Mouse (Mus musculus) embryonic facial prominence, embryonic 13.5 days (tissue): Measurements from ENCODE around the gene Itgb2. TPM values are rescaled to one million over a fixed set of nuclear protein-coding genes. Genes with fewer than 3 reads are reported as not detected.

Experiments
- ATAC-seq: fragments of 200-750 bp; cut with Nextera tagmentation; 2 replicates; pipeline ENCODE4 v1.8.0; 2017; ENCODE audit warnings: low read depth; ENCODE audit not compliant: insufficient number of reproducible peaks, insufficient read depth, low FRiP score, low TSS enrichment
- H3K27ac ChIP-seq: fragments of 300-500 bp; sonication (generic); 2 replicates; pipeline ENCODE4 v1.5.1; 2015; ENCODE audit warnings: moderate library complexity, mild to moderate bottlenecking, inconsistent platforms
- H3K27me3 ChIP-seq: fragments of 300-500 bp; sonication (generic); 2 replicates; pipeline ENCODE4 v1.6.1; 2015; ENCODE audit warnings: mild to moderate bottlenecking, inconsistent platforms
- H3K36me3 ChIP-seq: fragments of 300-500 bp; sonication (generic); 2 replicates; pipeline ENCODE4 v1.6.1; 2015; ENCODE audit warnings: mild to moderate bottlenecking, inconsistent platforms
- H3K4me1 ChIP-seq: fragments of 300-500 bp; sonication (generic); 2 replicates; pipeline ENCODE4 v1.6.1; 2015; ENCODE audit warnings: inconsistent platforms
- H3K4me2 ChIP-seq: fragments of 300-500 bp; sonication (generic); 2 replicates; pipeline ENCODE4 v1.6.1; 2015; ENCODE audit warnings: moderate library complexity, mild to moderate bottlenecking, inconsistent platforms
- H3K4me3 ChIP-seq: fragments of 300-500 bp; sonication (generic); 2 replicates; pipeline ENCODE4 v1.5.1; 2015; ENCODE audit warnings: mild to moderate bottlenecking, inconsistent platforms
- H3K9ac ChIP-seq: fragments of 300-500 bp; sonication (generic); 2 replicates; pipeline ENCODE4 v1.6.1; 2015; ENCODE audit warnings: mild to moderate bottlenecking, inconsistent platforms
- H3K9me3 ChIP-seq: fragments of 300-500 bp; sonication (generic); 2 replicates; pipeline ENCODE4 v1.6.1; 2016; ENCODE audit warnings: inconsistent platforms
- WGBS: fragments of 180-500 bp; shearing (Covaris S2); methylation state at CpG from one replicate; pipeline ENCODE4 v1.1.7; 2015; ENCODE audit warnings: mixed read lengths; 5-methylcytosine and 5-hydroxymethylcytosine counted together
- polyA plus RNA-seq: library from polyadenylated mRNA; unstranded; fragments of >200 nt; fragmentation: Nextera tagmentation; extraction: Ambion mirVana; gene quantifications from 2 replicates; pipeline ENCODE4 v1.2.1, GENCODE M21; 2015

The Itgb2 gene
- polyA plus RNA-seq, 1 experiment from 2014 or later, result 1.3 TPM

DNA sequence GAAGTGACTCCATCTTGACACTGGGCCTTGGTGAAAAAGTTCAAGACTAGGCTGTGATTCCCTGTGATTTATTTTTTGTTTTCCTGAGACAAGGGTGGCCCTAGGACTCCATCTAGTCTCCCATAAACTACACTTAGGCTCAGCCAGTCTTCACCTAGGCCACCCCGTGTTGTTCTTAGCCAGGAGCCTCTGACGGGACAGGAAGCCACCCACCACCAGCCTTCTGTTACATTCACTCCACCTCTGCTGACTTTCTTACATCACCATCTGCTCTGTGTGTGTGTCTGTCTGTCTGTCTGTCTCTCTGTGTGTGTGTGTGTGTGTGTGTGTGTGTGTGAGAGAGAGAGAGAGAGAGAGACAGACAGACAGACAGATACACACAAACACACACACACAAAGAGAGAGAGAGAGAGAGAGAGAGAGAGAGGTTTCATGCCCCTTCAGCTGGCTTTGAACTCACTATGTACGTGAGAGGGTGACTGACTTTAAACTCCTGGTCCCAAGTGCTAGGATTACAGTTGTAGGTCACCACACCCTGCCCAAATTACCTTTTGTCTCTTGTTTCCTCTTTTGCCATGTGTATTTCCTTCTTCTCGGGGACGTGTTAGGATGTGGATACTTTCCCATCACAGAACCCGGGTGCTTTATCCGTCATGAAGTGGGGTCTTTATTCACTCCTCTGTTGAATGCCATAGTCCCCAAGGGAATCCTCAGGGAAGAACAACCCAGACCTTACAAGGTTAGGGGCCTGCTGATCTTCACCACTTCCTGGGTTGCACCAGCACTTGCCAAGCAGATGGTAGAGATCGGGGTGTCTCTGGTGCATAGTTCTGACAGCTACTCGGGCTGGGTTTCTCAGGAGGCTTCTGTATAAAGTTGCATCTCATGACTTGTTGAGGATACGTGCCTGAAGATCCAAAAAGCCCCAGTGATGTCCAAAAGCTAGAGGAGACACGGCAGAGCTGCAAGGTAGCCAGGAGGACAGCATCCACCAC is 7.5 kb downstream of the Itgb2 start:
- no peak overlapping the region for H3K4me2 ChIP-seq
- 83% methylated on average over 11 of the region's 11 CpGs for WGBS

GRCm38 (mm10) chr10:77539320-77539945 is 9.4 kb downstream of the Itgb2 start:
- Histone ChIP-seq H3K27ac (no peak overlapping the region), H3K9ac (no peak overlapping the region), H3K36me3 (no peaks in the 10 kb centered on the region), H3K4me2 (no peak overlapping the region), H3K27me3 (no peaks in the 10 kb centered on the region), H3K4me1 (no peaks in the 10 kb centered on the region), H3K4me3 (no peak overlapping the region), H3K9me3 (no peaks in the 10 kb centered on the region)
- ATAC-seq, result no peak
- 73% methylated on average over 7 of the region's 7 CpGs for WGBS

More for the DNA sequence above, 7.5 kb downstream of the Itgb2 start:
- Histone ChIP-seq H3K9me3 (no peaks in the 10 kb centered on the region), H3K4me3 (no peak overlapping the region), H3K27ac (no peak overlapping the region), H3K9ac (no peak overlapping the region), H3K4me1 (no peaks in the 10 kb centered on the region), H3K36me3 (no peaks in the 10 kb centered on the region), H3K27me3 (no peaks in the 10 kb centered on the region)
- ATAC-seq, result no peak

DNA sequence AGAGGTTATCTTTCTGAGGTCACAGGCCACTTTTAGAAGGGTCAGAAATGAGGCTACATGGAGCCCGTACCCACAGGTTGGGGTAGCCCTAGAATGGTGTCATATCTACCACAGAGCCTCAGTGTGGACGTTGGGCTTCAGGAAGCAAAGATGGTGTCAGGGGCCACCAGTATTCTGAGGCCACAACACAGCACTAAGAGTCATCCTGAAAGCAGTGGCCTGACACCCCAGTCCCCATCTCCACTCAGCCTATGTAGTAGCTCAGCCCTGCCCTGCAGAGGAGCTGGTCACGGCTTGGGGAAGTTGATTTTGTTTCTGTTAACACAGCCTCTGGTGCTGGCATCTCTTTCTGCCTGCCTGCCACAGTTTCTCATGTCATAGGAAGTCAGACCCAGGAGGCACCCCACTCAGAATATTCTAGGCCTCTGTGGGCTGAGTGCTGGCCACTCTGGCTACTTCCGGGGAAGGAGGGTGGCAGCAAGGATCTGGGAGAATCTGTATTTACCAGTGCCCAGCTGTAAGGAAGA is 10.6 kb downstream of the Itgb2 start:
- H3K36me3 ChIP-seq, result no peaks in the 10 kb centered on the region
- WGBS, result 80% methylated on average over 4 of the region's 4 CpGs
- no peaks in the 10 kb centered on the region for H3K4me1 ChIP-seq
- H3K27me3 ChIP-seq, result no peaks in the 10 kb centered on the region
- no peak for ATAC-seq
- no peak overlapping the region for H3K4me2 ChIP-seq
- H3K27ac ChIP-seq, result no peak overlapping the region
- H3K4me3 ChIP-seq, result no peak overlapping the region
- no peak overlapping the region for H3K9ac ChIP-seq
- H3K9me3 ChIP-seq, result no peaks in the 10 kb centered on the region

DNA sequence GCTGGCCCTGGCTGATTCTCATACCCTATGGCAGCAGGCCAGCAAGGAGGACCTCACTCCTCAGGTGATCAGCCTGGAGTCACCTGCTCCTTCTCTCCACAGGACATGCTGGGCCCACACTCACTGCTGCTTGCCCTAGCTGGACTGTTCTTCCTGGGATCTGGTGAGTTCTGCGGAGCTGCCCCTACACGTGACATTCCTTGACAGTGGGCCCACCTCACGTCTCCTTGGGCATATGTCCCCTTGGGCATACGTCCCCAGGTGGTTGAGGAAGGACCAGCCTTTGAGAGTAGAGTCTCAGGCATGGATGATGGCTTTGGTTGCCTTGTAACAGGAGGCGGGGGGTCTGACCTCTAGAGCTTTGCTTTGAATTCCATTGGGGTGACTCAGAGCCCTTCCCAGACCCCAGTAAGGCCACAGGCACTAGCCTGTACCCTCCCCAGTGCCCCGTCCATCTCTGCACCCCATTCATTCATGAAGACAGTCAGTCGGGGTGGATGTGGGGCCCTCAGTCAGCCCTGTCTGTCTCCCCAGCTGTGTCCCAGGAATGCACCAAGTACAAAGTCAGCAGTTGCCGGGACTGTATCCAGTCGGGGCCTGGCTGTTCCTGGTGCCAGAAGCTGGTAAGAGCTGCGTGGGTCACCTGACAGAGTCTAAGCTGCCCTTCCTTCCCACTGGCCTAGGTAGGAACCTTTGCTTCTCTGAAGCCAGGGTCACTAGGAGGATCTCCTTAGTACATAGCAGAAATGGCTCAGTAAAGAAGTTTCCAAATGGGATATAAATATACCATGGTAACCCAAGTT is 12.0 kb downstream of the Itgb2 start:
- H3K4me2 ChIP-seq, result no peak overlapping the region
- H3K9ac ChIP-seq, result no peak overlapping the region
- no peak overlapping the region for H3K4me3 ChIP-seq
- H3K36me3 ChIP-seq, result no peaks in the 10 kb centered on the region
- no peak overlapping the region for H3K27ac ChIP-seq
- H3K27me3 ChIP-seq, result no peaks in the 10 kb centered on the region
- no peak for ATAC-seq
- no peaks in the 10 kb centered on the region for H3K9me3 ChIP-seq
- WGBS, result 77% methylated on average over 10 of the region's 10 CpGs
- H3K4me1 ChIP-seq, result no peaks in the 10 kb centered on the region

- Histone ChIP-seq H3K27ac (no peak overlapping the region), H3K4me3 (no peak overlapping the region), H3K4me1 (no peaks in the 10 kb centered on the region), H3K36me3 (no peaks in the 10 kb centered on the region), H3K4me2 (no peak overlapping the region), H3K9me3 (no peaks in the 10 kb centered on the region), H3K27me3 (no peaks in the 10 kb centered on the region), H3K9ac (no peak overlapping the region)
- ATAC-seq, result no peak
- WGBS, result 39% methylated on average over 7 of the region's 7 CpGs
Measured at GRCm38 (mm10) chr10:77543226-77543625, 13.2 kb downstream of the Itgb2 start.

GRCm38 (mm10) chr10:77544916-77545315 is 14.9 kb downstream of the Itgb2 start:
- Histone ChIP-seq H3K27ac (no peak overlapping the region), H3K9me3 (no peaks in the 10 kb centered on the region), H3K27me3 (no peaks in the 10 kb centered on the region), H3K9ac (no peak overlapping the region), H3K4me1 (no peaks in the 10 kb centered on the region), H3K36me3 (no peaks in the 10 kb centered on the region), H3K4me2 (no peak overlapping the region), H3K4me3 (no peak overlapping the region)
- WGBS, result 79% methylated on average over 5 of the region's 5 CpGs
- ATAC-seq, result no peak

DNA sequence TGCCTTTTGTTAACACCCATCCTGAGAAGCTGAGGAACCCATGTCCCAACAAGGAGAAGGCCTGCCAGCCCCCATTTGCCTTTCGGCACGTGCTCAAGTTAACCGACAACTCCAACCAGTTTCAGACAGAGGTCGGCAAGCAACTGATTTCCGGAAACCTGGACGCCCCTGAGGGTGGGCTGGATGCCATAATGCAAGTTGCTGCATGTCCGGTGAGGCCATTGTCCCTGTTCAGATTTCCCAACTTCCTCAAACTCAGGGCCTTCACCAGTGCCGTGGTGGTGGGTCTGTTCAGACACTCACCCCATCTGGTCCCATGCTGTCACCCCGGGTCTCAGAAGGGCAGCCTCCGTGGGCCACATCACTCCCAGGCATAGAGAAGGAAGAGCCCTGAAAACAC is 18.5 kb downstream of the Itgb2 start:
- no peak overlapping the region for H3K27ac ChIP-seq
- no peak overlapping the region for H3K4me3 ChIP-seq
- no peaks in the 10 kb centered on the region for H3K36me3 ChIP-seq
- no peak overlapping the region for H3K9ac ChIP-seq
- no peak overlapping the region for H3K4me2 ChIP-seq
- 83% methylated on average over 10 of the region's 10 CpGs for WGBS
- H3K9me3 ChIP-seq, result no peaks in the 10 kb centered on the region
- H3K27me3 ChIP-seq, result no peaks in the 10 kb centered on the region
- H3K4me1 ChIP-seq, result no peaks in the 10 kb centered on the region
- ATAC-seq, result no peak

GRCm38 (mm10) chr10:77550874-77551273 is 20.8 kb downstream of the Itgb2 start:
- Histone ChIP-seq H3K4me3 (no peak overlapping the region), H3K4me1 (no peaks in the 10 kb centered on the region), H3K9me3 (no peaks in the 10 kb centered on the region), H3K27me3 (no peaks in the 10 kb centered on the region), H3K27ac (no peak overlapping the region), H3K4me2 (no peak overlapping the region), H3K36me3 (no peaks in the 10 kb centered on the region), H3K9ac (no peak overlapping the region)
- ATAC-seq, result no peak
- WGBS, result 75% methylated on average over 11 of the region's 11 CpGs

DNA sequence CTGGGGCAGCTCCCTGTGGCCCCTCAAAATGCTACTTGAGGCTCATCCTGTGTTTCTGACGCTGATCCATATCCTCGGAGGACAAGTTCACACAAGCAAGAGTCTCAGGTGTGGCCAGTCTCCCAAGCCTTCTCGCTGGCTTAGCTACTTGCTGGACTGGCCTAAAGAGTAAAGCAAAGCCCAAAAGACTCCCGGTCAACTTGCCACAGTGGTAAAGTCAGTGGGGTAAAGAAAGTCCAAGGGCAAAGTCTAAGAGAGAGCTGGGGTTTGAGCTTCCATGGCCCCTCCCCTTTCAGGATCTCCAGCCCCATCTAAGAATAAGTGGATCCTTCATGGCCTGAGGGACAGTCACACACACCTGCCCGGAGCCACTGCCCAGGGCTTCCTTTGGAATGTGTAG is 22.1 kb downstream of the Itgb2 start:
- ATAC-seq, result no peak
- Histone ChIP-seq H3K9ac (no peak overlapping the region), H3K27me3 (no peaks in the 10 kb centered on the region), H3K4me2 (no peak overlapping the region), H3K9me3 (no peaks in the 10 kb centered on the region), H3K36me3 (no peaks in the 10 kb centered on the region), H3K4me1 (no peaks in the 10 kb centered on the region), H3K4me3 (no peak overlapping the region), H3K27ac (no peak overlapping the region)
- 80% methylated on average over 5 of the region's 5 CpGs for WGBS

DNA sequence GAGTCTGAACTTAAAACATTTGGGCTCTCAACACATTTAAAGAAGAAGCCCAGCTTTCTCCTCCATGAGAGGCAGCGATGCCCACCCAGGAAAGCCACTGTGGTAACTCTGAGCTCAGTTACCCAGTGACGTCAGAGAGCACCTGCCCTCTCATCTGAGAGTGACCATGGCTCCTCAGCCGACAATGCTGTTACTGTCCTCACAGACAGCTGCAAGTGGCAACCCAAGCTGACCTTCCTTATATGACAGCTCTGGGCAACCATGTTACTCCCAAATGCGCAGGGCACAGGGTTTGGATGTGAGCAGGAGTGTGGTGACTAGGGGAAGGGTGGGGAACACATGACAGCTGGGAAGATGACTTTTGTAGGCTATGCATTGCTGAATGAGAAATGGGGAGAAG is 23.2 kb downstream of the Itgb2 start:
- Histone ChIP-seq H3K27me3 (no peaks in the 10 kb centered on the region), H3K27ac (no peak overlapping the region), H3K9ac (no peak overlapping the region), H3K4me3 (no peak overlapping the region), H3K9me3 (no peaks in the 10 kb centered on the region), H3K36me3 (no peaks in the 10 kb centered on the region), H3K4me1 (no peaks in the 10 kb centered on the region), H3K4me2 (no peak overlapping the region)
- no peak for ATAC-seq
- 74% methylated on average over 4 of the region's 4 CpGs for WGBS

DNA sequence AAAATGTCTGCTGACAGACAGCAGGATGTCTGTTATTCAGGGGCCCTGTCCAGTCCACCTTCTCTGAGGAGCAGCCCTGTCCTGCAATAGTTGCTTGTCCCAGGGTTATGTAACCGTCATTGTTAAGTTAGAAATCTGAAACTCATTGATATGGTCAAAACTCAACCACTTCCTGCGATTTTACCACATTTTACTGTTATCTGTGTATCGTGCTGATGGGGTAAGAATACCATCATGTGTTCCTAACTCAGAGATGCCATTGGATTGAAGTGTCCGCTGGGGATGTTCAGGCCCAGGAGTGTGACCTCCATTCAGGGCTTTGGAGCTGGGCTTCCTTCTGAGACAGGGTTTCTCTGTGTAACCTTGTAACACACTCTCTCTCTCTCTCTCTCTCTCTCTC is 24.9 kb downstream of the Itgb2 start:
- Histone ChIP-seq H3K9ac (no peak overlapping the region), H3K4me1 (no peaks in the 10 kb centered on the region), H3K27ac (no peak overlapping the region), H3K9me3 (no peaks in the 10 kb centered on the region), H3K4me2 (no peak overlapping the region), H3K4me3 (no peak overlapping the region), H3K27me3 (no peaks in the 10 kb centered on the region), H3K36me3 (no peaks in the 10 kb centered on the region)
- no peak for ATAC-seq
- WGBS, result 81% methylated on average over 4 of the region's 4 CpGs
